Mouse (Mus musculus): ENCODE data around the gene Dyrk1a.

Dyrk1a gene

GRCm38 (mm10) chr16:94591536-94591935, 21.7 kb downstream of the Dyrk1a start:
- DNase-seq: no peak

- no peak for DNase-seq
Measured at GRCm38 (mm10) chr16:94596633-94597032, 26.8 kb downstream of the Dyrk1a start.

GRCm38 (mm10) chr16:94597640-94598039, 27.8 kb downstream of the Dyrk1a start:
- no peak for DNase-seq

- DNase-seq: no peak
Measured at GRCm38 (mm10) chr16:94599977-94600724, 30.3 kb downstream of the Dyrk1a start.

- peak in 1 of 2 experiments; percentile 42 for DNase-seq
Measured at GRCm38 (mm10) chr16:94601089-94601488, 31.3 kb downstream of the Dyrk1a start.

- peak; percentile 67 to 68 for DNase-seq
Measured at GRCm38 (mm10) chr16:94601540-94601953, 31.7 kb downstream of the Dyrk1a start.

- DNase-seq: no peak
Measured at GRCm38 (mm10) chr16:94602188-94602587, 32.4 kb downstream of the Dyrk1a start.

- no peak for DNase-seq
Measured at GRCm38 (mm10) chr16:94602730-94603129, 32.9 kb downstream of the Dyrk1a start.

- DNase-seq: no peak
Measured at GRCm38 (mm10) chr16:94606169-94606568, 36.4 kb downstream of the Dyrk1a start.

GRCm38 (mm10) chr16:94607468-94607867, 37.7 kb downstream of the Dyrk1a start:
- no peak for DNase-seq

GRCm38 (mm10) chr16:94608706-94609594, 39.1 kb downstream of the Dyrk1a start:
- DNase-seq: no peak

- DNase-seq: no peak
Measured at GRCm38 (mm10) chr16:94612573-94612972, 42.8 kb downstream of the Dyrk1a start.

GRCm38 (mm10) chr16:94617255-94617654, 47.4 kb downstream of the Dyrk1a start:
- DNase-seq: no peak

GRCm38 (mm10) chr16:94618543-94618942, 48.7 kb downstream of the Dyrk1a start:
- DNase-seq: peak; percentile 64 to 67

- no peak for DNase-seq
Measured at GRCm38 (mm10) chr16:94619301-94619700, 49.5 kb downstream of the Dyrk1a start.

- DNase-seq: no peak
Measured at GRCm38 (mm10) chr16:94624871-94625270, 55.1 kb downstream of the Dyrk1a start.

GRCm38 (mm10) chr16:94625639-94626038, 55.8 kb downstream of the Dyrk1a start:
- no peak for DNase-seq

- no peak for DNase-seq
Measured at GRCm38 (mm10) chr16:94627736-94628135, 57.9 kb downstream of the Dyrk1a start.

GRCm38 (mm10) chr16:94628976-94629729, 59.3 kb downstream of the Dyrk1a start:
- DNase-seq: no peak

- DNase-seq: peak; percentile 46 to 58
Measured at GRCm38 (mm10) chr16:94631984-94632383, 62.2 kb downstream of the Dyrk1a start.

- no peak for DNase-seq
Measured at GRCm38 (mm10) chr16:94632424-94632963, 62.7 kb downstream of the Dyrk1a start.

- no peak for DNase-seq
Measured at GRCm38 (mm10) chr16:94633012-94633411, 63.2 kb downstream of the Dyrk1a start.

- DNase-seq: no peak
Measured at GRCm38 (mm10) chr16:94637423-94637822, 67.6 kb downstream of the Dyrk1a start.
